Mouse (Mus musculus) embryonic facial prominence, embryonic 15.5 days (tissue): Measurements from ENCODE around the gene Coro2a. TPM values are rescaled to one million over a fixed set of nuclear protein-coding genes. Genes with fewer than 3 reads are reported as not detected.
A peak's percentile ranks its signal among the peaks of the same experiment; 100 is the strongest.

Experiments
- ATAC-seq: fragments of 200-750 bp; cut with Nextera tagmentation; 2 replicates; pipeline ENCODE4 v1.8.0; 2017; ENCODE audit warnings: low read depth, moderate TSS enrichment; ENCODE audit not compliant: insufficient number of reproducible peaks, low FRiP score, low TSS enrichment
- H3K27ac ChIP-seq: fragments of 300-500 bp; sonication (generic); replicated peaks from 2 replicates; pipeline ENCODE4 v1.5.1; 2015; ENCODE audit warnings: mild to moderate bottlenecking, inconsistent platforms
- H3K27me3 ChIP-seq: fragments of 300-500 bp; sonication (generic); 2 replicates; pipeline ENCODE4 v1.6.1; 2015; ENCODE audit warnings: inconsistent platforms
- H3K36me3 ChIP-seq: fragments of 300-500 bp; sonication (generic); 2 replicates; pipeline ENCODE4 v1.6.1; 2015; ENCODE audit warnings: mild to moderate bottlenecking, inconsistent platforms
- H3K4me1 ChIP-seq: fragments of 300-500 bp; sonication (generic); 2 replicates; pipeline ENCODE4 v1.6.1; 2015; ENCODE audit warnings: inconsistent platforms
- H3K4me2 ChIP-seq: fragments of 300-500 bp; sonication (generic); replicated peaks from 2 replicates; pipeline ENCODE4 v1.6.1; 2015; ENCODE audit warnings: mild to moderate bottlenecking, inconsistent platforms
- H3K4me3 ChIP-seq: fragments of 300-500 bp; sonication (generic); replicated peaks from 2 replicates; pipeline ENCODE4 v1.5.1; 2015; ENCODE audit warnings: mild to moderate bottlenecking, inconsistent platforms
- H3K9ac ChIP-seq: fragments of 300-500 bp; sonication (generic); 2 replicates; pipeline ENCODE4 v1.6.1; 2015; ENCODE audit warnings: inconsistent platforms
- H3K9me3 ChIP-seq: fragments of 300-500 bp; sonication (generic); replicated peaks from 2 replicates; pipeline ENCODE4 v1.6.1; 2016; ENCODE audit warnings: inconsistent platforms
- WGBS: fragments of 180-500 bp; shearing (Covaris S2); methylation state at CpG from one replicate; pipeline ENCODE4 v1.1.7; 2015; 5-methylcytosine and 5-hydroxymethylcytosine counted together
- polyA plus RNA-seq: library from polyadenylated mRNA; unstranded; fragments of >200 nt; fragmentation: Nextera tagmentation; extraction: Ambion mirVana; gene quantifications from 2 replicates; pipeline ENCODE4 v1.2.1, GENCODE M21; 2015

Gene Coro2a
- polyA plus RNA-seq, 1 experiment from 2014 or later, result 6.8 TPM

DNA sequence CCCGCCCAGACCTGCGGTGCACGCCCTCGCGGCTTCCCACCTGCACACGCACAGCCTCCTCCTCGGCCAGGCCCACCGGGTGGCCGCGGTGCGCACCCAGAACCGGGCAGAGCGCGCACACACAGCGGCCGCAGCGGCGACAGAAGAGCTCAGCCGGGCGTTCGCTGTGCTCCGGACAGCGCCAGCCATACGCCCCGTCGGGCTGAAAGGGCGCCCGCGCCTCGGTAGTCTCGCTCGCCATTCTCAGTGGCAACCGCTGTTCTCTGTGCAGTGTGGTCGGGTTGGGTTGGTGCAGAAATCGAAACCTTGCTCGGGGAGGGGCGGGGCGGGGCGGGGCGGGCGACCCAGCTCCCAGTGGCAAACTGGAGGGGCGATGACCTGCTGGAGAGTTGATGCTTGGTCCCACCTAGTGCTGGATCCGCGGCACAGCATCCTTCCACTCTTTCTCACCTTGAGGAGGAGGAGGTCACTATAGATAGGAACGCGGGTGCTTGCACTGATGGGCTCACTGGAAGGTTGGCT is 66.1 kb downstream of the Coro2a start, which contains the start of gene Trim14:
TSS of gene Trim14 (minus strand) at position 302 of the 522 bp plus-strand sequence.
- WGBS, result under 1% methylated on average over 46 of the region's 46 CpGs

GRCm38 (mm10) chr4:46535094-46535830 is 66.7 kb downstream of the Coro2a start:
- WGBS, result 11% methylated on average over 16 of the region's 16 CpGs
- H3K9ac ChIP-seq, result peak overlapping the region; percentile 24; the same call in 1 of the 2 replicates
- peaks cover 43% of the 10 kb centered on the region for H3K27me3 ChIP-seq
- no peaks in the 10 kb centered on the region for H3K36me3 ChIP-seq
- peak overlapping the region; percentile 50 for H3K4me3 ChIP-seq
- no peaks in the 10 kb centered on the region for H3K9me3 ChIP-seq
- H3K27ac ChIP-seq, result no peak overlapping the region
- ATAC-seq, result no peak
- H3K4me2 ChIP-seq, result peak overlapping the region; percentile 80
- H3K4me1 ChIP-seq, result peaks cover 20% of the 10 kb centered on the region

More for the DNA sequence above, 66.1 kb downstream of the Coro2a start, which contains the start of gene Trim14:
- no peaks in the 10 kb centered on the region for H3K9me3 ChIP-seq
- H3K4me1 ChIP-seq, result peaks cover 20% of the 10 kb centered on the region
- ATAC-seq, result 0 out of 2 replicates have a peak, but pooled peaks have one; percentile 30
- H3K36me3 ChIP-seq, result no peaks in the 10 kb centered on the region
- peaks cover 43% of the 10 kb centered on the region for H3K27me3 ChIP-seq
- H3K4me2 ChIP-seq, result peak within 1 kb of the TSS; percentile 80
- peak within 1 kb of the TSS; percentile 50 for H3K4me3 ChIP-seq
- H3K27ac ChIP-seq, result no peak within 1 kb of the TSS
- peak within 1 kb of the TSS; percentile 24; the same call in 1 of the 2 replicates for H3K9ac ChIP-seq

DNA sequence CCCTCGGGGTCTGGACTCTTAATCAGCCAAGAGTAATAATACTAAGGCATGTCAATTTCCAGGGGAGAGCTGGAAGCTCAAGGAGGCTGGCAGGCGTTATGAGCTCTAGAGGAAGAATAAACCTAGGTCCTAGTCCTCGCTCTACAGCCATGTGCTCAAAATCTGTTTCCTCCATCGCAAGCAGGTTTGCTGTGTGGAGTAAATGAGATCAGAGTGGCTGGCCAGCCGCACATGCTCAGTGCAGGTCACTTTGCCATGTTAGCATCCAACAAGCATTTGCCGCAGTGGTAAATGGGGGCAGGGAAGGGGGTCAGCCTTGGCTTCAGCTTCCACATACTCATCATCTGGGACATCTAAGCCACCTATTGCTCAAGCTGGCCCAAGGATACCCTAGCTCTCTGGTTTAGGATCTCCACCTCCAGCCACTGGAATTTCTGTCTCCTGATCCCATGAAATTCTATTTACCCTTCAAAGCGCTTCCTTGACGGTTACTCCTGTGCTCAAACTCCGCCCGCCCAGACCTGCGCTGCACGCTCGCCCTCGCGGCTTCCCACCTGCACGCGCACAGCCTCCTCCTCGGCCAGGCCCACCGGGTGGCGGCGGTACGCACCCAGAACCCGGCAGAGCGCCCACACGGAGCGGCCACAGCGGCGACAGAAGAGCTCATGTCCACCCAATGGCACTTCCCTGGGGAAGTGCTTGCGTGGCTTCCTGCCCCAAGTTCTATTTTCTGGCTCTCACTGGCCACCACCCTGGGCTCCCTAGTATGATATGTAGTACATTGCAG is 67.9 kb downstream of the Coro2a start:
- Histone ChIP-seq H3K4me2 (peak overlapping the region; percentile 51), H3K27ac (no peak overlapping the region), H3K4me3 (peak overlapping the region; percentile 28), H3K36me3 (no peaks in the 10 kb centered on the region), H3K9me3 (no peaks in the 10 kb centered on the region), H3K9ac (no peak overlapping the region), H3K27me3 (peaks cover 43% of the 10 kb centered on the region), H3K4me1 (peaks cover 20% of the 10 kb centered on the region)
- 9% methylated on average over 29 of the region's 29 CpGs for WGBS
- no peak for ATAC-seq

DNA sequence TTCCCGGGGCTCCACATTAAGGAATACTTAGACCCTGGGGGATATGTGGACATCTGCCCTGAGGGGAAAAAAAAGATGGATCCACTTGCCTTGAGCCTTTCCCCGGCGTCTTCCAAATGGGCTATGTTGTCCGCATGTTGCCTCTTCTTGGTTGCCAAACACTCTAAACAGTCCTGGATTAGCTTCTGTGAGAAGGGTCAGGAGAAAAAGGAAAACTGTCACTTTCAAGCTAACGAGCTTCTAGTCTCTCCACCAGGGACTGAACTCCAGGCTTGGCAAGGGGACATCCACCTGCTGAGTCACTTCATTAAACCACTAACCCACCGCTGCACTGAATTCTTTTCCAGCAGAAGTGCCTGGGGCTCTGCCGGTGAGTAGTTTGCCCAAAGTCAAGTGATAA is 69.1 kb downstream of the Coro2a start:
- H3K27ac ChIP-seq, result no peak overlapping the region
- H3K4me3 ChIP-seq, result no peak overlapping the region
- 72% methylated on average over 7 of the region's 7 CpGs for WGBS
- no peak for ATAC-seq
- H3K9ac ChIP-seq, result no peak overlapping the region
- no peaks in the 10 kb centered on the region for H3K9me3 ChIP-seq
- no peak overlapping the region for H3K4me2 ChIP-seq
- H3K4me1 ChIP-seq, result peaks cover 20% of the 10 kb centered on the region
- no peaks in the 10 kb centered on the region for H3K36me3 ChIP-seq
- peaks cover 43% of the 10 kb centered on the region for H3K27me3 ChIP-seq

DNA sequence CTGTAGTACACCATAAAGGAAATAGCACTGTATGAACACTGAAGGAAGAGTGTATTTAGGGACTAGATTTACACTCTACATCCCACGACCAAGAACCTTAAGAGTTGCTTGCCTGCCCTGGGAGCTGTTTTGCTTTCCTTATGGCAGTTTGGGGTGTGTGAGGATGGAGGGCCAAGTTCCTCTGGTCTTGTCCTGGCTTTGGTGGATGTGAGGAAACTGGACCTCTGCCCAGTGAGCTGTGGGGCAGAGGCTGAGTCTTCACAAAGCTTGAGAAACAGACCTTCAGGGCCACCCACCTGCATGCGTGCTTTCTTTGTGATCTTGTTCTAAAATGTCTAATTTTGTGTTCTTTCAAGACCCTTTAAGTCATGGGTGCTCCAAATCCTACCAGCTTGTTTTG is 69.5 kb downstream of the Coro2a start:
- ATAC-seq, result no peak
- WGBS, result 71% methylated on average over 2 of the region's 2 CpGs
- no peak overlapping the region for H3K4me3 ChIP-seq
- no peak overlapping the region for H3K4me2 ChIP-seq
- H3K9me3 ChIP-seq, result no peaks in the 10 kb centered on the region
- H3K4me1 ChIP-seq, result peaks cover 20% of the 10 kb centered on the region
- no peak overlapping the region for H3K9ac ChIP-seq
- no peaks in the 10 kb centered on the region for H3K36me3 ChIP-seq
- H3K27me3 ChIP-seq, result peaks cover 39% of the 10 kb centered on the region
- no peak overlapping the region for H3K27ac ChIP-seq

GRCm38 (mm10) chr4:46529722-46530121 is 72.3 kb downstream of the Coro2a start:
- no peak overlapping the region for H3K27ac ChIP-seq
- no peaks in the 10 kb centered on the region for H3K9me3 ChIP-seq
- no peaks in the 10 kb centered on the region for H3K36me3 ChIP-seq
- no peak overlapping the region for H3K4me3 ChIP-seq
- peaks cover 14% of the 10 kb centered on the region for H3K4me1 ChIP-seq
- H3K4me2 ChIP-seq, result no peak overlapping the region
- no peak overlapping the region for H3K9ac ChIP-seq
- no peak for ATAC-seq
- H3K27me3 ChIP-seq, result peaks cover 17% of the 10 kb centered on the region
- WGBS, result 30% methylated on average over 7 of the region's 7 CpGs

DNA sequence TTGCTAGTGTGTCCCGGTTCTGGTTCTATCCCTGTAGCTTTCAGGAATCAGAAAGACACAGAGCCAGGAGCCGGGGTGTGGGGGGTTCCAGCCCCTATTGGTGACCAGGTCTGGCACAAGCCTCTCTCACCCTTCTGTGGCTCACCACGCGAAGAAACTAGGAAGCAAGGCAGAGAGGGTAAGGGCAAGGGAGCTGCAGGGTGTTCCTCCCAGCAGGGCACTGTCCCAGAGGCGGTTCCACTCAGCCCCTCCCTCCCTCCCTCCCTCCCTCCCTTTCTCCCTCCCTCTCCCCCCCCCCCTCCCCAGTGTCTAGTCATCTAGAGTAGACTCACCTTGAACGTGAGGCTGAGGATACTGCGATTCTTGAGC is 74.5 kb downstream of the Coro2a start:
- 6% methylated on average over 6 of the region's 7 CpGs for WGBS
- no peak overlapping the region for H3K27ac ChIP-seq
- 0 out of 2 replicates have a peak, but pooled peaks have one; percentile 41 for ATAC-seq
- peak overlapping the region; percentile 34 for H3K4me3 ChIP-seq
- peaks cover 6% of the 10 kb centered on the region; the same call in 1 of the 2 replicates for H3K4me1 ChIP-seq
- no peaks in the 10 kb centered on the region for H3K27me3 ChIP-seq
- no peaks in the 10 kb centered on the region for H3K9me3 ChIP-seq
- H3K36me3 ChIP-seq, result no peaks in the 10 kb centered on the region
- H3K9ac ChIP-seq, result no peak overlapping the region
- peak overlapping the region; percentile 57 for H3K4me2 ChIP-seq

- Histone ChIP-seq H3K4me1 (peaks cover 6% of the 10 kb centered on the region; the same call in 1 of the 2 replicates), H3K27ac (no peak overlapping the region), H3K9me3 (no peaks in the 10 kb centered on the region), H3K4me2 (peak overlapping the region; percentile 57), H3K9ac (no peak overlapping the region), H3K36me3 (no peaks in the 10 kb centered on the region), H3K27me3 (no peaks in the 10 kb centered on the region), H3K4me3 (peak overlapping the region; percentile 34)
- ATAC-seq, result no peak
- WGBS, result 30% methylated on average over 17 of the region's 17 CpGs
Observed at GRCm38 (mm10) chr4:46526798-46527557, 75.0 kb downstream of the Coro2a start.

- no peak overlapping the region for H3K4me2 ChIP-seq
- H3K27ac ChIP-seq, result no peak overlapping the region
- peaks cover 6% of the 10 kb centered on the region; the same call in 1 of the 2 replicates for H3K4me1 ChIP-seq
- no peak overlapping the region for H3K4me3 ChIP-seq
- no peaks in the 10 kb centered on the region for H3K27me3 ChIP-seq
- 88% methylated on average over 3 of the region's 3 CpGs for WGBS
- no peak overlapping the region for H3K9ac ChIP-seq
- H3K36me3 ChIP-seq, result no peaks in the 10 kb centered on the region
- no peaks in the 10 kb centered on the region for H3K9me3 ChIP-seq
- ATAC-seq, result no peak
Observed at GRCm38 (mm10) chr4:46526226-46526625, 75.8 kb downstream of the Coro2a start.

DNA sequence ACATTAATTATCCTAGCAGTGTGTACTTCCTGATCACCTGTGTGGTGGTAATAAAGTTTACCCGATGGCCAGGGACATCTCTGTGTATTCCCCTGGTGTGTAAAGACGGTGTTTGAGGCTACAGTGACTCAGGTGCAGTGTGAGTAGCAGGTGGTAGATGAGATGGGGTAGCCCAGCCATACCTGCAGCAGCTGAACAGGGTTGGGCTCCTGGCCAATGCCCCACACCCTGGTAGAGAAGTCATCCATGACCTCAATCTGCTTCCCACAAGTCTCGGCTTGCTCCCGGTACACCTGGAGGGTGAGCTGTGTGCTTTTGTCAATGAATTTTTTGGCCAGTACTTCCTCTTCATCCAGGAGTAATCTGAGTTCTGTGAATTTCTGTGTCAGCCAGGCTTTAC is 78.7 kb downstream of the Coro2a start:
- 80% methylated on average over 4 of the region's 4 CpGs for WGBS
- H3K9me3 ChIP-seq, result no peaks in the 10 kb centered on the region
- H3K27ac ChIP-seq, result 0 out of 2 replicates have a peak overlapping the region, but pooled peaks have one; percentile 3

More for the DNA sequence above, 78.7 kb downstream of the Coro2a start:
- no peaks in the 10 kb centered on the region for H3K27me3 ChIP-seq
- H3K4me2 ChIP-seq, result no peak overlapping the region
- H3K4me3 ChIP-seq, result no peak overlapping the region
- ATAC-seq, result no peak
- no peaks in the 10 kb centered on the region for H3K36me3 ChIP-seq
- peaks cover 6% of the 10 kb centered on the region; the same call in 1 of the 2 replicates for H3K4me1 ChIP-seq
- no peak overlapping the region for H3K9ac ChIP-seq
